Mouse (Mus musculus) thymus, postnatal 10 days (tissue): ENCODE measurements around the gene Dnajb13.

Source experiments
- DNase-seq, 2 experiments: peaks; one replicate each; pipeline ENCODE4 v3.0.0; 2021; ENCODE audit warnings: low spot score in 2 of 2

Dnajb13 gene

DNA sequence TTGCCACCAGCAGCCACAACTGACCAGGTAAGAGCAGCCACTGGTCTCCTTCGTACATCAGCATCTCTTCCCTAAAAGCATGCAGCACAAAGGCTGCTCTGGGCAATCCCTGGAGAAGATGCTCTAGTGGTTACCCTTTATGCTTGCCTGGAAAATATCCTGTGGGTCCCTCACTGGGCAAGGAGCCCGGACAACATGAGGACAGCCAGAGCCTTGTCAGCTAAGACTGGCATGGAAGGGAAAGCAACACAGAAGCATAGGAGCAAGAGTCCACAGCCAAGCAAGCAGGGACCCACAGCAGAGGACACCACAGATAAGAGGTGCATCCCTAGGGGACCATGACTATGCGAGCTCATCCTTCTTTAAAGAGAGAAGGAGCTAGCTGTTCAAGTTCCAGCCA is 54.9 kb downstream of the Dnajb13 start:
- no peak for DNase-seq

- no peak for DNase-seq
Observed at GRCm38 (mm10) chr7:100458153-100458552, 56.6 kb downstream of the Dnajb13 start.
